Comparison of ENCODE assay signal across 8 mouse cellular contexts in the genomic region with DNA sequence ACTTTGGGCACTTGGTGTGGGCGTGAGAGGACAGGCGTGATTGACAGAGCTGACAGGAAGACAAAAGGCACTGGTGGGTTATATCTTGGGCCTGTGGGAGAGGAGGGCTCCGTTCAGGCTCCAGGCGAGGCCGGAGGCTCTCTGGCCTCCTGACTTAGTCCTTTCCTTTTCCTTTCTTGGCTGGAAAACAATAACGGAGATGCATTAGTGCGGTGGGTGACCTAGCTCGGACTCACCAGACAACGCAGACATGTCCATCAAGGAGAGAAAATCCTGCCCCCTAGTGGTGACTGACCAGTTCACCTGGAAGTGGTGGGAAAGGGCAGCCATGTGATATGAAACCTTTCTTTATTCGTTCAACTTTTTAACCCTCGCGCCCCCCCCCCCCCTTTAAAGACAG. TPM values are rescaled to one million over a fixed set of nuclear protein-coding genes. Genes with fewer than 3 reads are reported as not detected.
DNase-seq lines count a peak whose midpoint lies in the region; ATAC-seq lines count a peak whose summit lies in the region.
"Had no signal": no experiment of that assay in that cellular context is flagged by ENCODE, and none has a peak within 500 bp of the region (broad histone marks: within the 10 kb centered on the region; RNA-seq: fewer than 3 reads in every experiment).

No protein-coding gene starts in this region.

- H3K4me1 ChIP-seq in heart, embryonic 14.5 days (ENCODE audit: control insufficient read depth in 2 of 2, insufficient read depth in 2 of 2, low read length in 2 of 2) = peaks cover 25 to 42% of the 10 kb centered on the region in 2 experiments

- peaks cover 23% of the 10 kb centered on the region for H3K36me3 ChIP-seq in heart, embryonic 14.5 days (ENCODE audit: control insufficient read depth, insufficient read depth, low read length)

- DNase-seq in A20 (ENCODE audit: low read depth, low spot score) (peak; percentile 55), ES-CJ7 (ENCODE audit: low read depth, low spot score) (peak; percentile 87)
- peak; percentile 64 to 76 for DNase-seq in cerebellum, postnatal 36 days
- DNase-seq in kidney, postnatal 10 days = peak; percentile 80
- peak; percentile 77 for DNase-seq in testis, postnatal 10 days (ENCODE audit: low spot score)

- no peak overlapping the region for H3K27ac ChIP-seq in heart, embryonic 14.5 days (replicated peaks in 1 of 2; ENCODE audit: control insufficient read depth in 1 of 2, insufficient read depth in 1 of 2, low read depth in 2 of 2, low read length in 2 of 2)

- H3K4me2 ChIP-seq in heart, embryonic 14.5 days (ENCODE audit: low read length) = peak overlapping the region; percentile 89

- ATAC-seq in heart, embryonic 14.5 days (ENCODE audit: insufficient number of reproducible peaks, insufficient read depth, low FRiP score, low read depth) = no peak
- 0 out of 2 replicates have a peak, but pooled peaks have one; percentile 25 for ATAC-seq in megakaryocyte, adult 5-6 weeks (ENCODE audit: poor library complexity, severe bottlenecking)

- H3K9me3 ChIP-seq in heart, embryonic 14.5 days (ENCODE audit: control insufficient read depth, low read length) = no peaks in the 10 kb centered on the region

- H3K27me3 ChIP-seq in heart, embryonic 14.5 days (ENCODE audit: control insufficient read depth, insufficient read depth, low read length) = peaks cover under 1% of the 10 kb centered on the region; the same call in 1 of the 2 replicates

- peak overlapping the region; percentile 64 to 69 for H3K4me3 ChIP-seq in heart, embryonic 14.5 days (ENCODE audit: control insufficient read depth in 1 of 2, insufficient read depth in 1 of 2, low read depth in 1 of 2, low read length in 2 of 2)

- 12% methylated on average over 12 of the region's 12 CpGs for WGBS in heart, embryonic 14.5 days

- H3K9ac ChIP-seq in heart, embryonic 14.5 days (ENCODE audit: low read length) = no peak overlapping the region

RNA-seq across cellular contexts. Expression of gene Mdk, which starts 2.2 kb away (rescaled TPM):
- 352 and 435 TPM in 2 replicates for polyA plus RNA-seq in heart, embryonic 14.5 days (2014; fragmentation: Nextera tagmentation; extraction: Ambion mirVana)
- total RNA-seq in megakaryocyte, adult 5-6 weeks (2015) = 1.3 and 2.2 TPM in 2 replicates
- total RNA-seq in megakaryocyte, adult 5-6 weeks (2017) = not detected in 2 replicates

RNA-seq across cellular contexts. Expression of gene Chrm4, which starts 2.9 kb away (rescaled TPM):
- not detected in 2 replicates for polyA plus RNA-seq in heart, embryonic 14.5 days (2014; fragmentation: Nextera tagmentation; extraction: Ambion mirVana)
- not detected in 2 replicates for total RNA-seq in megakaryocyte, adult 5-6 weeks (2015)
- total RNA-seq in megakaryocyte, adult 5-6 weeks (2017) = not detected in 2 replicates

RNA-seq across cellular contexts. Expression of gene Gm9821, which starts 15.6 kb away (rescaled TPM):
- polyA plus RNA-seq in heart, embryonic 14.5 days (2014; fragmentation: Nextera tagmentation; extraction: Ambion mirVana) = 2.8 and 3.5 TPM in 2 replicates
- total RNA-seq in megakaryocyte, adult 5-6 weeks (2015) = not detected in 2 replicates
- 0.69 TPM in 1 of 2 replicates, not detected in the other for total RNA-seq in megakaryocyte, adult 5-6 weeks (2017)
- total RNA-seq: gastrocnemius, postnatal 4 days had no signal

RNA-seq across cellular contexts. Expression of gene Dgkz, which starts 45.7 kb away (rescaled TPM):
- polyA plus RNA-seq in heart, embryonic 14.5 days (2014; fragmentation: Nextera tagmentation; extraction: Ambion mirVana) = 47.8 and 48.2 TPM in 2 replicates
- total RNA-seq in megakaryocyte, adult 5-6 weeks (2015) = 94.1 and 114 TPM in 2 replicates
- 66.4 and 80.4 TPM in 2 replicates for total RNA-seq in megakaryocyte, adult 5-6 weeks (2017)
